Mouse (Mus musculus): ENCODE results near the gene Fam19a5.

Fam19a5 gene

DNA sequence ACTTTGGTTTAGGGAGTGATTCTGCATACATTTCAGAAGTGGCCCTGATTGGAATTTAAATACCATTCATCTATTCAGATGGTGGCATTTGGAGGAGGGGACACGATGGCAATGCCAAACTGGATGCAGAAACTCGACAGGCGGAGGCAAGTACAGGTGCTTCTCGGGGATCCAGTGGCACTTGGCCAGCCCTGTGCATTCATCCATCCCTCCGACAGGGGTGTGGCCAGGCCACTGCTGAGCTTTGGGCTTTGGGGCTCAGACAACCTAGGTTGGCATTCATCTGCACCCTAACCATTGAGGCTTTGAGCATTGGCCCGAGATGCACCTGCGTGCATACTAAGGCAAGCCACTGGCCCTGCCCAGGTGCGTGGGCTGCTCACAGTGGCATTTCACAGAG, 52.6 kb downstream of the Fam19a5 start:
- no peak for DNase-seq (ENCODE audit: low spot score)

DNA sequence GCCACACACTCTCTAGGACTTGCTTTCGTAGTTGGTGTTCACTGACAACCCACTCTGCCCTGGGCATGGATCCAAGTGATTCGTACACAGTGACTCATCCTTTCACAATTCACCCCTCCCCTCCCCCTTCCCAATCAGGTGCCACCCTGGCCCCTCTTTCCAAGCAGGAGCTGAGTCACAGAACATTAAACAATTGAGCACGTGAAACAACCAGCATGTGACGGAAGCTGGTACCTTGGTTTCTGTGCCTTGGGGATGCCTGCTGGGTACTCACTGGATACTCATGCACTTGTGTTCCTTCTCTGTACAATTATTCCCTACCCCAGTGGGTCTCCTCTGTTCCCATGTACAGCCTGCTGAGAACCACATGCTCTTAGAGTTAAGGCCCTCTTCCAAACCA, 53.0 kb downstream of the Fam19a5 start:
- no peak for DNase-seq (ENCODE audit: low spot score)

DNA sequence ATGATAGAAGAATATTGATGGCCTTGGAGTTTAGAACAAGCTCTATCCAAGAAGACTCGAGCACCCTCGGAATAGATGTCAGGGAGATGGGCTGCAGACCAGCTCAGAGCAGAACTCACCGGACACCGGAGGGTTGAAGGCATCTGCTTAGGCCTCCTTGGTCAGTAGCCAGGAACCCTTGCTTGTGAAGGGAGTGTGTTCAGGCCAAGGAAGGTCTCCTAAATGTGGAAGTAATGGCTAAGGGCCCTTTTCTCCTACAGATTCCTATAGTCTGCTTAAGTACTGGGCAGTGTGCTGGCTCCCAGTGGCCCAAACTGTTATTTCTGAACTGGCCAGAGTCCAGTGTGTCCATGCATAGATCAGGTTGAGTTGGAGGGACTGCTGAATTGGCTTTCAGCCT, 53.7 kb downstream of the Fam19a5 start:
- DNase-seq (ENCODE audit: low spot score), result no peak

DNA sequence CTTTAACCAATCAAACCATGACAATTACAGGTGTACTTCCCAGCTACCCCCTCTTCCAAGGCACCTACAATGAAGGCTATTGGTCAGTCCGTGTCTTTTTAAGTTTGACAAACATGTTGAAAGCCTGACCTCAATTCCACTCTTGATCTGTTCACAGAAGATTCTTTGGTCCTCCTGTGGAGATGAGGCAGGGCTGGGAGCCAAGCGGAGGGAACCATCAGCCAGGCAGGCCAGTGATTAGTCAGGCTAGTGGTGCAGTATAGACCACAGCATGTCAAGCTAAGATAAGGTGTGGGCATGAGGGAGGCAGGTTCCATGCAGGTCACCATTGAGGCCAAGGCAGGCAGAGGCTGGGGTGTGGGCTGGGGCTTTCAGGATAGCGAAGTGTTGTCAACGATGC, 54.5 kb downstream of the Fam19a5 start:
- DNase-seq (ENCODE audit: low spot score), result no peak

GRCm38 (mm10) chr15:87603316-87603715, 59.2 kb downstream of the Fam19a5 start:
- no peak for DNase-seq (ENCODE audit: low spot score)

GRCm38 (mm10) chr15:87605504-87606280, 61.6 kb downstream of the Fam19a5 start:
- DNase-seq (ENCODE audit: low spot score), result no peak

DNA sequence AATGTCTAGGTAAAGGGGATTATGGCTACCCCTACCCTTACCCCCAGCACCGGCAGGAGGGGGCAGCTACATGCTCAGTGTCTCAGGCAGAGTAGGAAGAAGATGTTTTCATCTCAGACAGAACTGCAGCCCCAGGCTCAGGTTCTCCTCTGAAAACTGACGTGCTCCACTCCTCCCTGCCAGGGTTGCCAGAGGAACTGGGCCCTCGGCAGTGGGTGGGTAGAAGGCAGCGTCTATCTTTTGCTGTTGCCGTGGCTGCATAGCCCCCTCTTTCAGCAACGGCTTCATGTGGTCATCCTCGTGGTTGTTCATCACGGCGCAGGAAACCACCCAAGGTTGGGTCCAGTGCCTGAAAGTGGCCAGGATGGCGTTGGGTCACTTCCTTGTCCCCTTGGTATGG, 62.6 kb downstream of the Fam19a5 start:
- DNase-seq (ENCODE audit: low spot score), result no peak

GRCm38 (mm10) chr15:87609236-87609635, 65.1 kb downstream of the Fam19a5 start:
- no peak for DNase-seq (ENCODE audit: low spot score)

- peak; percentile 51 for DNase-seq (ENCODE audit: low spot score)
Measured at GRCm38 (mm10) chr15:87623966-87624609, 80.0 kb downstream of the Fam19a5 start.

DNA sequence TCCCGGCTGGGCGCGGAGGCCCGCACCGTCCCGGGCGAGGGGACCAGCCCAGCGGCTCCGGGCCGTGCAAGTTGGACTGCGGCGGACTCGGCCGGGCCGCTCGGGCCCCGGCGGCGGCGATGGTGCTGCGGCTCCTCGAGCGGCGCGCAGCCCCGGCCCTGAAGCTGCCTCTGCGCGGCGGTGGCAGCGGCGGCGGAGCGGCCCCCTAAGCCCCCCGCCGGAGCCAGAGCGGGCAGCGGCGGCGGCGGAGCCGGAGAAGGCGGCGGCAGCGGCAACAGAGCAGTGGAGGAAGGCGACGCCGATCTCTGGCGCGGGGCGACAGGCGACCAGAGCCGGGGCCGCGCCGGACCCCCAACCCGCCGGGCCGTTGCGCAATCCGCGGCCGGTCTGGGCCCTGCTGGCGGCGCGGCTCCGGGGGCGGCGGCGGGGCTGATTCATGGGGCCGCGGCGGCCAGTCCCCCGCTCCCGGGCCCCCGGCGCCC, 80.6 kb downstream of the Fam19a5 start:
- DNase-seq (ENCODE audit: low spot score), result no peak

GRCm38 (mm10) chr15:87625236-87626023, 81.3 kb downstream of the Fam19a5 start:
- peak; percentile 62 for DNase-seq (ENCODE audit: low spot score)

DNA sequence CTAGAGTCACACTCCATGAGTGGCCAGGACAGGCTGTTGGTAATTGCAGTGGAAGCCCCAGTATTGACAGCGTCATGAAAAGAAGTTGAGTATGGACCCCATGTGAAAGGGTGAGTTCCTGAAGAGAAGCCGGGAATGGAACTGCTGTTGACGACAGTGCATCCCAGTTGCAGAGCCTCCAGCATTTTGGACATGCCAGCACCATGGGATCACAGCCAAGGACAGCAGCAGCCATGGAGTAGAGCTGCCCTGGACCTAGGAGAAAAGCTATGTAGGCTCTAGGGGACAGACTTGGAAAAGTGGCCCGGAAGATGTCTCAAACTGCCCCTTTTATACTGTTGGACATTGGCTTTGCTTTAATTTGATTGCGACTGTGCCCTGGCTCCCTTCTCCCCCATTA, 91.2 kb downstream of the Fam19a5 start:
- DNase-seq (ENCODE audit: low spot score), result no peak

- no peak for DNase-seq (ENCODE audit: low spot score)
Measured at GRCm38 (mm10) chr15:87636407-87636806, 92.3 kb downstream of the Fam19a5 start.

DNA sequence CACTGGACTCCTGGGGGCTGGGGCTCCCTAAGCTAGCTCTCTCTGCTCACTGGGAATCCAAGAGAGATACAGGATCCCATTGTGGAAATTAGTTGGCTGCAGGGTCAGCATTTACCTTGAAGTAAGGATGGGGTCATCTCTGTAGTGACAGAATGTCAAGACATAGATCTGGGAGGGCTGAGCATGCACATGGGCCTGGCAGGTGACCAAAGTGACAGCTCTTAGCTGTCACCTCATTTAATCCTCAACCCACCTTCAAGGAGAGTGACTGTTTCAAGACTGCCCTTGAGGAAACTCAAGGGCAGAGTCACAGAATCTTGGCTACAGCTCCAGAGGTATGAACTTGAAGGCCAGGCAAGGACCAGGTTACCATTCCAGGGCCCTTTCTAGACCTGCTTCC, 93.1 kb downstream of the Fam19a5 start:
- DNase-seq (ENCODE audit: low spot score), result no peak

DNA sequence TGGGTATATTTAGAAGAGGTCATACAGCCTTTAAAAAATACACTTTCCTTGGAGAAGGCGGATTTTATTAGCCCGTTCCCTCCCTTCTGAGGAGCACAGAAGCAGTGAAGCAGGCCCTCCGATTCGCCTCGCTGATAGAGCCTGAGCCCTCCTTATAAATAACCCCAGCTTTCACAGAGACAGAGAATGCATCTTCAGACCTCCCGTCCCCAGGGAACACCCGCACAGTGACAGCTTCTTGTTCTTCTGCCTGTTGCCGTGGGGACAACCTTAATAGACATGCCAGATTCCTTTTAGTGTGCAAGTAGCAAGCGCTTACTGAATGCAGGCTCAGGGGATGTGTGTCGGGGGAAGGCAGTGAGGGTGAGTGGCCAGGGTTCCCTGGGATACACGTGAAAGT, 94.2 kb downstream of the Fam19a5 start:
- no peak for DNase-seq (ENCODE audit: low spot score)

- no peak for DNase-seq (ENCODE audit: low spot score)
Measured at GRCm38 (mm10) chr15:87646313-87647061, 102.4 kb downstream of the Fam19a5 start.

DNA sequence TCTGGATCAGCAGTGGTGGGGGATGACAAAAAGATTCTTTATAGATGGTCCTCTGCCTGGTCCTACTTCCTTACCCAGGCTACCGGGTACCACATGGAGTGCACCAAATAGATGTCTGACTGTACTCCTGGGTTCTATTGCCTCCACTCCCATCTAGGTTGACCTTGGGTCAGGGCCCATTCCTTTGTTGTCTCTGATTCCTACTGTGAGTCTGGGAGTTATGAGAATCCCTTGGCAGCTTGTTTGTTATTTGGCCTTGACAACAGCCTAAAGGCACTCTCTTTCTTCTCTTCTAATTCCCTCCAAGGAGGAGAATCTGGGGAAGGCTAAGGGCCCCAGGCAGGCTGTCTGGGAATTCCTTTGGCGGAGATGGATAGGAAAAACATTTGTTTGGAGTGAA, 105.6 kb downstream of the Fam19a5 start:
- DNase-seq (ENCODE audit: low spot score), result no peak

DNA sequence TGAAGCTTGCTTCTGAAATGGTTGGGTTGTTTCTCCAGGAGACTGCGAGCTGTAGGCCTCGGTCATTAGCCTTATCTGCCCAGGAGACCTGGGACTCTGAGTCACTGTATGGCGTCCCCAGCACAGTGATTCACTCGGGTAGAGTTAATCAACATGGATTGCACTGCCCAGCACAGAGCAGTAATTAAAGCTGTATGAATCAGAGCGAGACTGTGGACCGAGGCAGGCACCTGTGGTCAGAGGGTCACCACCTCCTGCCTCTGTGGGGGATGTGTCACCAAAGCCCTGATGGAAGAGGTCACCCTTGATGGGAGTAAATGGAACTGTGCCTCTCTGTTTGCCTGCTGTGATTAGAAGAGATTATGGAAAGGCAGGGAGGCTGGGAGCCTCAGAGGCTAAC, 110.5 kb downstream of the Fam19a5 start:
- DNase-seq (ENCODE audit: low spot score), result no peak

GRCm38 (mm10) chr15:87656496-87657155, 112.5 kb downstream of the Fam19a5 start:
- DNase-seq (ENCODE audit: low spot score), result no peak

DNA sequence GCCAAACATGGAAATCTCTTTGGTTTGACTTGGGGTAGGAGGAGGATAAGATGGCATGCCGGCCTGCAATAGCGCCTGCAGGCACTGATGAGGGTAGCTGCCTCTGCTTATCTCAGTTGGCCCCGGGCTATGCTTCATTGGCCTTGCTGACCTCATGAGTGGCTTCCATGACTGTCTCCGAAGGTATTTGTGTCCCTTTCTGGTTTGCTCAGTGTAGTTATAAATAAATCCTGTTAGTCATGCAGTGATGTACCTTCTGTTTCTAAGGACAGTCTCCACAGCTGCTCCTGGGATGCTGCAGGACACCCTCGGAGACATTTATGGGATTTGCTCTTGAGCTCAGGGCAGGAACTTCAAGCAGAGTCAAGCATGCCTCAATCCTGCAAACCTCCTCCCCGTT, 115.6 kb downstream of the Fam19a5 start:
- DNase-seq (ENCODE audit: low spot score), result no peak

DNA sequence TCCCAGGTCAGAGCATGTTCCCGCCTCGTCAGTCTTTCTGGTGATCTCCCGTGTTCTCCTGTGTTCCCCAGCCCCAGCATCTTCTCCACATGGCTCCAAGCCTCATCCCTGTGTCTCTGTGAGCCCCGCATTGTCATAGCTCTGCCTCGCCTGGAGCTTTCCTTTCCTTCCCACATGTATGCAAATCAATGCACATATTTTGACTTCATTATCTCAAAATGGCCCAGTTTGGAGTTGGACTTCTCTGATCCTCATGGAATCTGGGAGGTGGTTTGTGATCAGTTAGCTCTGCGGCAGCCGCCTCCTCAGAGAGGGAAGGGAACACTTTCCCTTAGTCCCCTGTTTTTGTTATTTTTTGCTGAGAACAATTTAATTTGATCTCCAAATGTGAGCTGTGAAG, 117.9 kb downstream of the Fam19a5 start:
- no peak for DNase-seq (ENCODE audit: low spot score)

All from urinary bladder, postnatal 10 days (tissue).